Mouse (Mus musculus) G1E (cell line): Measurements from ENCODE around the gene Cep41. TPM values are rescaled to one million over a fixed set of nuclear protein-coding genes. Genes with fewer than 3 reads are reported as not detected.

Experiments
- ATAC-seq: 2 replicates; pipeline ENCODE4 v1.8.0; 2016; ENCODE audit warnings: mild to moderate bottlenecking; ENCODE audit not compliant: insufficient number of reproducible peaks, poor library complexity, low FRiP score, severe bottlenecking; ENCODE audit errors: extremely low read depth
- DNase-seq: peaks from one replicate; pipeline ENCODE4 v3.0.0; 2012; ENCODE audit warnings: low spot score
- H3K27me3 ChIP-seq: 2 replicates; pipeline ENCODE4 v1.6.1; 2012; ENCODE audit warnings: mild to moderate bottlenecking, low read length, inconsistent platforms; ENCODE audit not compliant: insufficient read depth
- H3K36me3 ChIP-seq: replicated peaks from 2 replicates; pipeline ENCODE3; 2012; ENCODE audit warnings: mild to moderate bottlenecking, inconsistent platforms
- H3K4me1 ChIP-seq: 2 replicates; pipeline ENCODE4 v1.6.1; 2012; ENCODE audit warnings: low read depth, low read length, inconsistent platforms, mixed read lengths; ENCODE audit not compliant: insufficient read depth
- H3K4me3 ChIP-seq: 2 replicates; pipeline ENCODE4 v1.5.1; 2012; ENCODE audit warnings: low read depth, mild to moderate bottlenecking, inconsistent platforms, low read length, moderate library complexity, mixed read lengths
- H3K9me3 ChIP-seq: replicated peaks from 2 replicates; pipeline ENCODE4 v1.6.1; 2012; ENCODE audit warnings: inconsistent platforms
- CTCF ChIP-seq: IDR thresholded peaks from 2 replicates; pipeline ENCODE4 v1.5.1; 2012; ENCODE audit warnings: low read depth, low read length, inconsistent platforms, mixed read lengths
- GATA1 ChIP-seq: IDR thresholded peaks from 2 replicates; pipeline ENCODE4 v1.6.1; 2012; ENCODE audit warnings: borderline replicate concordance, low read length, inconsistent platforms, mixed read lengths
- GATA2 ChIP-seq: IDR thresholded peaks from 2 replicates; pipeline ENCODE4 v1.6.1; 2012; ENCODE audit warnings: low read depth, low read length, inconsistent platforms, borderline replicate concordance
- POLR2AphosphoS5 ChIP-seq: IDR thresholded peaks from 2 replicates; pipeline ENCODE4 v1.6.1; 2012; ENCODE audit warnings: low read depth, low read length, inconsistent platforms; ENCODE audit not compliant: insufficient replicate concordance
- TAL1 ChIP-seq: conservative IDR thresholded peaks from 2 replicates; pipeline ENCODE4 v1.6.1; 2012; ENCODE audit warnings: low read depth, low read length, inconsistent platforms, mixed read lengths
- polyA plus RNA-seq: library from polyadenylated mRNA; stranded (reverse); fragments of >175 nt; gene quantifications from 2 replicates; pipeline ENCODE4 v1.2.3, GENCODE M21; 2012
- total RNA-seq, 2 experiments: library from RNA; stranded (forward) in 1 of 2; stranded (reverse) in 1 of 2; fragments of 200-1000 nt in 1 of 2; fragments of >200 nt in 1 of 2; fragmentation: Nextera tagmentation in 1 of 2; gene quantifications; 2 replicates each; pipeline ENCODE4 v1.2.3; 2014 to 2017

Gene Cep41
- total and polyA plus RNA-seq, 3 experiments, result 14.6 to 32.6 (median 28.3) TPM

DNA sequence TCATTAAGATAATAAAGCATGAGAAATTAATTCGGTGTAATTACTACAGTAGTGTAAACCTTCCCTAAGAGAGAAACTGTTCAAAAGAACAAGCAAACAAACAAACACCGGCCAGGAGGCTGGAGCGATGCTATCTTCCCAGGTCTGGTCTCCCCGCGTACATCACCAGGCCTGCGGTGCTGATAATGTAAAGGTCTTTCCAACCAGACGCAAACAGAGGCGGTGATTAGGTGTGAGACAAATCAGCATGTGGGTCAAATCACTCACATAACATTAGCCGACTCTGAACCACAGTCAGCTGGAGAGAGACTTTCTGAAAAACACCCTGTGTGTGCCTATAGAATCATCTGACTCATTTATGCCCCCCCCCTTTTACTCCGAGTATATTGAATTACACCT, 17.8 kb upstream of the Cep41 start:
- Histone ChIP-seq H3K4me1 (no peaks in the 10 kb centered on the region; the same call in 1 of the 2 replicates), H3K9me3 (no peaks in the 10 kb centered on the region), H3K27me3 (peaks cover 20% of the 10 kb centered on the region), H3K4me3 (no peak overlapping the region), H3K36me3 (no peaks in the 10 kb centered on the region)
- no peak for ATAC-seq
- TF ChIP-seq CTCF, result no peak
- TF ChIP-seq TAL1, result no peak
- no peak for TF ChIP-seq GATA1
- TF ChIP-seq GATA2, result no peak
- TF ChIP-seq POLR2AphosphoS5, result no peak
- DNase-seq, result no peak

DNA sequence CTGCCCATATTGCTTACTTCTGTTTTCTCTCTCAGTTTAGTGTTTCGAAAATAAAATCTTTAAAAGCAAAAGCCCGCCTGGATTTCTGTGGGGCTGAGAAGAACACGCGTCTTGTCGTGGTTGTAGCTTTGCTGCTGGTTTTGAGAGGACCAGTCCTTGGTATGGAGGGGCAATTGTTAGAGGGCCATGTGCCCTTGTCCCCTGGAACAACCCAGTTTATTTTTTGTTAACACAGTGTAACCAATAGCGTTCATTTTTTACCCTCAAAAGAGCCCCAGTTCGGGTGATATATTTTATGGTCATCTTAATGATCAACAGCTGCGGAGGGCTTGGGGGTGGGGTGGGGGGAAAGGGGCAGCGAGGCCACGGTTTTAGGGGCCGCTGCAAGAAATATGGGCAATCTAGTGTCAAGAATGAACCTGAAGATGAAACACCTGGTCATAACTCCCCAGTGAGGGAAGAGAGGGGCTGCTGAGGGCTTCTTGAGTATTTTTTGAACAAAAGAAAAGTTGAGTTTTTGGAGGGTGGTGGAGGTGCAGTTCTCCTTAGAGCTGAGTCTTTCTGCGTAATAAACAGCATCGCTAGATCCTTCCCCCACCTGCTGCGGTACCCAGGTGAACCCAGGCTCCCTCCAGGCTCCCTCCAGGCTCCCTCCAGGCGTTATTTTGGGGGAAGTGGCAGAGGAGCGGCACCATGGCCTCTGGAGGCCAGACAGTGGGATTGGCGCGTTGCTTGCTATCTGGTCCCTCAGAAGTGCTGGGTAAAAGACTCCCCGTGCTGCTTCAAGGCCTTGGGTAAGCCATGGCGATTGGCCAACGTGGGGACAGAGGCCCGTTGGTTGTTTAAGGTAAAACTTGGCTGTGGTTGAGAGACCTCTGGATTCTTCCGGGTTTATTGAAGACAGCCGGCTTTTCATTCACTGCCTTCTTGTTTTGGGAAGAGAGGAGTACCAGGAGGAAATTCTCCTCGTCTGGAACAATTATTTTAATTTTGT, 17.1 kb upstream of the Cep41 start:
- TF ChIP-seq GATA1 (no peak), TAL1 (no peak), CTCF (no peak), POLR2AphosphoS5 (no peak), GATA2 (no peak)
- Histone ChIP-seq H3K9me3 (no peaks in the 10 kb centered on the region), H3K4me1 (no peaks in the 10 kb centered on the region; the same call in 1 of the 2 replicates), H3K4me3 (no peak overlapping the region), H3K27me3 (peaks cover 24% of the 10 kb centered on the region), H3K36me3 (no peaks in the 10 kb centered on the region)
- ATAC-seq (no peak), DNase-seq (no peak)

DNA sequence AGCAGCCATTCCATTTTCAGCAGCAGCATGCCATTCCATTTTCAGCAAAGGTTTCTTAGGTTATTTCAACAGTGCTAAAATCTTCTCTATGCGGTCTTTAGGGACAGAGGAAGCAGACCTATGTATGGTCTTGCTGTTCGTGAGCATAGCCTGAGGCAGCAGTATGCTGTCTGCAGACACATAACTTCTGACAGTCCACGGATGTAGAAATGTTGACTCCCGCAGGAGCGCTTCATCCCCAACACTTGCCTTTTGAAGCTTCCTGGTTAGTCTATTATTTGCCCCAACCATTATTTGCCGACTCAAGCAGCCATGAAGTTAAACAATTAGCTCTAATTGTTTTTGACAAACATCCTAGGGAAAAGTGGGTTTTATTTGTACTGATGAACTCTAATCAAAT, 15.6 kb upstream of the Cep41 start:
- Histone ChIP-seq H3K4me1 (no peaks in the 10 kb centered on the region; the same call in 1 of the 2 replicates), H3K4me3 (no peak overlapping the region), H3K27me3 (peaks cover 27% of the 10 kb centered on the region), H3K9me3 (no peaks in the 10 kb centered on the region), H3K36me3 (no peaks in the 10 kb centered on the region)
- ATAC-seq (no peak), DNase-seq (no peak)
- no peak for TF ChIP-seq GATA2
- TF ChIP-seq POLR2AphosphoS5, result no peak

GRCm38 (mm10) chr6:30703977-30704602, 10.5 kb upstream of the Cep41 start:
- TF ChIP-seq CTCF (no peak), GATA2 (no peak)
- no peak for ATAC-seq

DNA sequence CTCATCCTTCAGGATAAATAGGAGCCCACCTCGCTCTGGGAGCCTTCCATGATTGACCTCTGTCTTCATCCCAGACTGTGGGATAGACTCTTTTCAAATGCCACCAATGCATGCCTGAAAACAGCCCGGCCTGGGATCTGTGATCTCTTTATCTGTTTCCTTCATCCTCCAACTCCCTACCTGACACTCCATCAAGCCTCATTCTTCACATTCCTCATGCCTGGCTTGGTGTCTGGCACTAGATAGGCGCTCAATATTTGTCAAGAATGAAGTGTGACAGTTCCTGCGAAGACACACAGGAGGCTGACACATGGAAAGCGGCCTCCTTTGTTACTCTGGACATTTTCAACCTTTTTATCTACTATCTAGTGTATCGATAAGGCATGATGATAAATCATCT, 9.9 kb upstream of the Cep41 start:
- ATAC-seq (no peak), DNase-seq (no peak)
- Histone ChIP-seq H3K4me1 (no peaks in the 10 kb centered on the region), H3K36me3 (no peaks in the 10 kb centered on the region), H3K27me3 (peaks cover 42% of the 10 kb centered on the region), H3K9me3 (no peaks in the 10 kb centered on the region), H3K4me3 (no peak overlapping the region)
- TF ChIP-seq CTCF (no peak), TAL1 (no peak), POLR2AphosphoS5 (no peak), GATA2 (no peak), GATA1 (no peak)

More at GRCm38 (mm10) chr6:30703977-30704602, 10.5 kb upstream of the Cep41 start:
- Histone ChIP-seq H3K4me3 (no peak overlapping the region), H3K9me3 (no peaks in the 10 kb centered on the region), H3K27me3 (peaks cover 37% of the 10 kb centered on the region), H3K36me3 (no peaks in the 10 kb centered on the region), H3K4me1 (no peaks in the 10 kb centered on the region)
- DNase-seq, result no peak

GRCm38 (mm10) chr6:30702881-30703280, 9.3 kb upstream of the Cep41 start:
- H3K36me3 ChIP-seq, result no peaks in the 10 kb centered on the region
- no peaks in the 10 kb centered on the region for H3K9me3 ChIP-seq
- DNase-seq (no peak), ATAC-seq (no peak)
- peaks cover 48% of the 10 kb centered on the region for H3K27me3 ChIP-seq
- H3K4me3 ChIP-seq, result no peak overlapping the region
- no peaks in the 10 kb centered on the region for H3K4me1 ChIP-seq
- no peak for TF ChIP-seq TAL1

DNA sequence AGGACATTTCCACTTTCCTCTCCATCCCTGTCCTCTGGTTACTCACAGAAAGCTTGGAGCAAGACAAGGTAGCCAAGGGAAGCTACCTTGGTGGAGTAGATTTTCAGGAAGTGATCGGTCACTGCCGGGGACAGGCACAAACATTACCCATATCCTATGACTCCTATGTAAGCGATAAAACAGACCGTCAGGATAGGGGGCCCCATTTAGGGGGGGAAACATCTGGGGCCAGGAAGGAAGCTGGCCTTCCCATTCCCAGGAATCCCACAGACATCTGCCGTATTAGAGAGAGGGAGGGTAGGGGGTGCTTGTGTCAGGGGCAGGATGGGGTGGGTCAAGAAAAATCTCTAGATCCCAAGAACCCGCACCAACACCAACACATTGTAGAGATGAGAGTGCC, 6.6 kb upstream of the Cep41 start:
- no peaks in the 10 kb centered on the region for H3K4me1 ChIP-seq
- no peak overlapping the region for H3K4me3 ChIP-seq

More for the DNA sequence above, 6.6 kb upstream of the Cep41 start:
- no peak for ATAC-seq
- H3K27me3 ChIP-seq, result peaks cover 49% of the 10 kb centered on the region
- TF ChIP-seq POLR2AphosphoS5, result no peak
- TF ChIP-seq GATA2, result no peak
- no peak for TF ChIP-seq TAL1
- TF ChIP-seq CTCF, result no peak
- no peak for TF ChIP-seq GATA1
- DNase-seq, result no peak
- no peaks in the 10 kb centered on the region for H3K9me3 ChIP-seq
- no peaks in the 10 kb centered on the region for H3K36me3 ChIP-seq
